Mouse (Mus musculus) E14TG2a.4 (cell line): ENCODE results near the gene Crtap.

ENCODE experiments used
- H3K27me3 ChIP-seq: 2 replicates; pipeline ENCODE4 v1.6.1; 2014; ENCODE audit warnings: low read length, control low read depth; ENCODE audit not compliant: insufficient read depth
- H3K36me3 ChIP-seq: 2 replicates; pipeline ENCODE4 v1.6.1; 2014; ENCODE audit warnings: low read length, control low read depth; ENCODE audit not compliant: insufficient read depth
- H3K4me1 ChIP-seq: replicated peaks from 2 replicates; pipeline ENCODE4 v1.6.1; 2014; ENCODE audit warnings: low read depth, low read length, control low read depth
- H3K4me3 ChIP-seq: replicated peaks from 2 replicates; pipeline ENCODE4 v1.5.1; 2014; ENCODE audit warnings: mild to moderate bottlenecking, low read length
- H3K9me3 ChIP-seq: 2 replicates; pipeline ENCODE4 v1.6.1; 2014; ENCODE audit warnings: low read length, control low read depth
- CTCF ChIP-seq: conservative IDR thresholded peaks from 2 replicates; pipeline ENCODE4 v1.5.1; 2014; ENCODE audit warnings: low read length
- NANOG ChIP-seq: IDR thresholded peaks from 2 replicates; pipeline ENCODE4 v1.6.1; 2014; ENCODE audit warnings: borderline replicate concordance, low read length, mixed read lengths
- POU5F1 ChIP-seq: IDR thresholded peaks from 2 replicates; pipeline ENCODE4 v1.6.1; 2014; ENCODE audit warnings: low read length, borderline replicate concordance

Crtap gene

DNA sequence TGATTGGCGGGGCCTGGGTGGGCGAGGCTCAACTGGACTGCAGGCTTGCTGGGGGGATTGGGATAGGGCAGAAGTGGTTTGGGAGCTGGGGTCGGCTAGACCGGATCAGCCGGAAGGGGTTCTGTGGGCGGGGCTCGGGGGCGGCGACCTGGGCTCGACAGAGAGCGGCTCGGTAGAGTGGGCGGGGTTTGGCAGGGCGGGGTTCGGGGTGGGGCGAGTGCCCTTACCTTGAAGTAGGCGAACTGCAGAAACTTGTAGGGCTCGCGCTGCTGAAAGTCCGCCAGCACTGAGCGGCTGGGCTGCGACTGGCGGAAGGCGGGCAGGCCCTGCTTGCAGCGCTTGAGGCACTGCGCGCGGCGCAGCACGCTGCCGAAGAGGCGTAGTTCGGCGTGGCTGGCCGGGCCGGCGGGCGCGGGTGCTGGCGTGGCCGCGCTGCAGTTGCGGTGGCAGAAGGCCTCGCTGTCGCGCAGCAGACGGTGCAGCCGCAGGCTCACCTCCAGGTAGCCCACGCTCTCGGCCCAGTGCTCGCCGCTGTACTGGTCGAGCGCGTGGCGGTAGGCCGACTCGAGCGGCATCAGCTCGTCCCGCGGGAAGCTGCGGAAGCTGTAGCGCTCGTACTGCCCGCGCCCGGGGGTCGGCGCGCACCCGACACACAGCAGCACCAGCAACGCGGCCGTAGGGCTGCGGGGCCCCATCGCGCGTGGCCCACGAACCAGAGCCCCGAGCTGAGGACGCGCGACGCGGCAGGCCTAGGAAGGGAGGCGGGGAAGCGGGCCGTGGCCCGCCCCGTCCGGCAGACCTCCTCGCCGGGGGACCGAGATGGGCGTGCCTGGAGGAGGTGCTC, at the start of gene Crtap:
Gene Crtap, minus strand, starts transcription at position 771 of the 844 bp plus-strand sequence.
- Histone ChIP-seq H3K36me3 (peaks cover 38% of the 10 kb centered on the region), H3K4me1 (peaks cover 82% of the 10 kb centered on the region), H3K9me3 (no peaks in the 10 kb centered on the region), H3K4me3 (peak within 1 kb of the TSS; percentile 92), H3K27me3 (no peaks in the 10 kb centered on the region)
- TF ChIP-seq NANOG: no peak
- no peak for TF ChIP-seq CTCF
- no peak for TF ChIP-seq POU5F1

DNA sequence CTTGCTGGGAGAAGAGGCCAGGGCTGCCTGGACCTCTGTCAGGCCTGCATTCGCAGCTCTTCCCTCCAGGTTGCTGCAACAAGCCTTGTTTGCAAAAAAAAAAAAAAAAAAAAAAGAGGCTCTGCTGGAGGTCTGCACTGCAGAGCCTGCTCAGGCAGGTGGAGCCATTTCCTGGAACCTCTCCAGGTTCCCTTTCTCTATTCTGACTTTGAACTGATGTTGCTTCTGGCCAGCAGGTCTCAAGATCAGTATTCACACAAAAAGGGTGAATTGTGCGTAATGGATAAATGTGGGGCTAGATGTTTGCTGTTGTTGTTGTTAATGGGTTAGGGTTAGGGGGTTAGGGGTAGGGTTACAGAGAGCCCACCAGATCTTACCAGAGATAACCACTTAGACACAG, 45.2 kb upstream of the Crtap start:
- H3K4me3 ChIP-seq: no peak overlapping the region
- H3K27me3 ChIP-seq: no peaks in the 10 kb centered on the region
- H3K36me3 ChIP-seq: peaks cover 65% of the 10 kb centered on the region
- TF ChIP-seq NANOG: 0 out of 2 replicates have a peak, but pooled peaks have one; percentile 23
- TF ChIP-seq CTCF: no peak
- TF ChIP-seq POU5F1: no peak
- no peaks in the 10 kb centered on the region for H3K9me3 ChIP-seq
- peaks cover 46% of the 10 kb centered on the region for H3K4me1 ChIP-seq

DNA sequence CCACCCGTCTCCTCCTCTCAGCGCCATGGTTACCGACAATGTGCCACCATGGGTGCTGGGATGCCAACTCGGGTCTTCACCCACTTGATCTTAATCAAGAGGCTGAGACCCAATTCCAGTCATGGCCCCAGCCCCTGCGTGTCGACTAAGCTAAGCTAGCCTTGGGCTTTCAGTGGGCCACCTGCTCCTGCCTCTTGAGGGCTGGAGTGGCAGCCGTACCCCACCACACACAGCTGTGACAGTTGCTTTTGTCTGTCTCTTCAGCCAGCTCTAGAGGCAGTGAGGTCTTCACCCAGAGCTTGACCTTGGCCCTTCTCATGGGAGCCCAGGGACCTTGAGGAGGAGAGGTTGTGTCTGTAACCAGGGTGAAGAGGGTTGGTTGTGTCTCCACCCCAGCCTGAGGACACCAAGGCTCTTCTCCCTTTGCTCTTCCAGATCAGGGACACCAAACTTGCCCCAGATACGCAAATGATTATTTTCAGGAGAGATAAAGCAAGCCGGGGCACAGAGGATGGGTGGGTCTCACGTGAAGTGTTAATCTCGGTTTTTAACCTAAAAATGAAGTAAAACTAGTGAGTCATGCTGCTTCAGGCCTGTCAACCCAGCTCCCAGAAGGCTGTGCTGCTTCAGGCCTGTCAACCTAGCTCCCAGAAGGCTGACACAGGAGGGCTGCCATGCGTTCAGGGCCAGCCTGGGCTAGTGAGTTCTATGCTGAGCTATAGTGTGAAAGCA, 37.8 kb upstream of the Crtap start:
- H3K4me1 ChIP-seq: peaks cover 33% of the 10 kb centered on the region
- no peaks in the 10 kb centered on the region for H3K9me3 ChIP-seq
- H3K27me3 ChIP-seq: no peaks in the 10 kb centered on the region
- H3K4me3 ChIP-seq: no peak overlapping the region
- H3K36me3 ChIP-seq: peaks cover 70% of the 10 kb centered on the region
- TF ChIP-seq NANOG (no peak), CTCF (no peak), POU5F1 (no peak)

DNA sequence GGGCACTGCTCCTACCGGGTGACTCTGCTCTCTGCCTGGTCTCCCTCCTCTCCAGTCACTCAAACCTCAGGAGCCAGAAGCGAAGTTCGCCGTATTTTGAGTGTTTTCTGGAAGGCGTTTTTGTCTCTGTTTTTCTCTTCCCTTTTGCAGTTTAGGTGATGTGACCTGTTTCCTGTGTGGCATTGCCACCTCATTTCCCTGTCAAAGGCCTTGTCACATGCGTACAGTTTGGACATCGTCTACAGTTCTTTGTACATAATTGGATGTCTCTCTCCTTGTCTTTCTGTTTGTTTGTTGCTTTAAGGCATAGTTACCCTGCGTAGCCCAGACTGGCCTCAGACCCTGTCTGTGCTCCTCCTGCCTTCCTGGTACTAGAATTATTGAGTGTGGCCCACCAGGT, 37.0 kb upstream of the Crtap start:
- H3K4me1 ChIP-seq: peaks cover 33% of the 10 kb centered on the region
- no peaks in the 10 kb centered on the region for H3K9me3 ChIP-seq
- H3K4me3 ChIP-seq: no peak overlapping the region
- H3K36me3 ChIP-seq: peaks cover 68% of the 10 kb centered on the region
- H3K27me3 ChIP-seq: no peaks in the 10 kb centered on the region
- TF ChIP-seq CTCF: no peak
- no peak for TF ChIP-seq POU5F1

DNA sequence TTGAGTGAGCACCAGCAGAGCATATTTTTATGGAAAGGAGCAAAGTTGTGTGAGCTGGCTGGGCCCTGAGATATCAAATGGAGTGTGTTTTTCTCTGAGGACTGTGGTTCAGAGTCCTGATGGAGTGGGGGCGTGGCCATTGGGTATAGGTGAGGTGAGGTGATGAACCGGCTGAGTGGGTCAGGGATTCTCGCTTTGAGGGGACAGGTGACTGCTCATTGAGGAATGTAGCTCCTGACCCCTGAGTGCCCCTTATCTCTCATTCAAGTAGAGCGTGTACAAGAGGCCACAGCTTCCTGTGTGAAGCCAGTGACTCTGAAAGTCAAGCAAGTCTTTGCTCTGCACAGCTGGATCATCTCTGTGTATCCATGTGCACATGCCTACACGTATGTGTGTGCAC, 35.7 kb upstream of the Crtap start:
- H3K4me1 ChIP-seq: peaks cover 33% of the 10 kb centered on the region
- no peaks in the 10 kb centered on the region for H3K27me3 ChIP-seq
- H3K9me3 ChIP-seq: peaks cover 5% of the 10 kb centered on the region; the same call in 1 of the 2 replicates
- H3K36me3 ChIP-seq: peaks cover 74% of the 10 kb centered on the region
- TF ChIP-seq POU5F1: no peak
- TF ChIP-seq CTCF: no peak
- no peak for TF ChIP-seq NANOG
- H3K4me3 ChIP-seq: no peak overlapping the region

DNA sequence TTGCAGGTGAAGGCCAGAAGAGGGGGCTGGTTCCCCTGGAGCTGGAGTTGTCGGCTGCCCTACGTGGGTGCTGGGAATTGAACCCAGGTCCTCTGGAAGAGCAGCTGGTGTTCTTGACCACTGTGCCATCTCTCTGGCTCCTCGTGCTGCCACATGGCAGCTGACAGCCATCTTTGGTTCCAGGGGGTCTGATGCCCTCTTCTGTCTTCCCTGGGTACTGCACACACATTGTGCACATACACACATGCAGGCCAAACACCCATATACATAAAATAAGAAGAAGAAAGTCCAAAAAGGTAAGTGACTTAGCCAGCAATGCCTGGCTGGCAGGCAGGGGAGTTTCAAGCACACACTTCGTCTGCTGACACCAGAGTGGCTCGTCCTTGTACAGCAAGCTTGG, 35.1 kb upstream of the Crtap start:
- peak; percentile 53 for TF ChIP-seq CTCF
- TF ChIP-seq POU5F1: no peak
- no peak for TF ChIP-seq NANOG
- Histone ChIP-seq H3K36me3 (peaks cover 74% of the 10 kb centered on the region), H3K27me3 (no peaks in the 10 kb centered on the region), H3K9me3 (peaks cover 10% of the 10 kb centered on the region; the same call in 1 of the 2 replicates), H3K4me1 (peaks cover 33% of the 10 kb centered on the region), H3K4me3 (no peak overlapping the region)

DNA sequence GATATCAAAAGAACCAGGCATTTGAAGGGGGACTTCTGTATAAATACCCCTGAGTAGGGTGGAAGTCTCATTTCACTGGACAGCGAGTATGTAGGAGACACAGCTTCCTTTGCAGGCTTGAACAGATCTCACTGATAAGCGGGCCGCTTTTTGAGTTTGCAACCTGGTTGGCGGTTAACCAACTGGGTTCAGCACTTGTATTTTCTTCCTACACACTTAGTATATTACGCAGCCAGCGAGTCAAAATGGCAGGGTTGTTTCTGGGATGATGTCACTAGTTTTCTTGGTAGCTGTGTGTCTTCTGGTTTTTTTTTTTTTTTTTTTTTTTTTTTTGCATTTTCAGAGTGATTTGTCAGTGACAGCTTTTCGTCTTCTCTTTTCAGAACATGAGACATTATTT, 31.3 kb upstream of the Crtap start:
- TF ChIP-seq NANOG (no peak), POU5F1 (no peak), CTCF (no peak)
- Histone ChIP-seq H3K27me3 (no peaks in the 10 kb centered on the region), H3K4me1 (peaks cover under 1% of the 10 kb centered on the region; the same call in 1 of the 2 replicates), H3K36me3 (peaks cover 78% of the 10 kb centered on the region), H3K4me3 (no peak overlapping the region), H3K9me3 (peaks cover 48% of the 10 kb centered on the region)

DNA sequence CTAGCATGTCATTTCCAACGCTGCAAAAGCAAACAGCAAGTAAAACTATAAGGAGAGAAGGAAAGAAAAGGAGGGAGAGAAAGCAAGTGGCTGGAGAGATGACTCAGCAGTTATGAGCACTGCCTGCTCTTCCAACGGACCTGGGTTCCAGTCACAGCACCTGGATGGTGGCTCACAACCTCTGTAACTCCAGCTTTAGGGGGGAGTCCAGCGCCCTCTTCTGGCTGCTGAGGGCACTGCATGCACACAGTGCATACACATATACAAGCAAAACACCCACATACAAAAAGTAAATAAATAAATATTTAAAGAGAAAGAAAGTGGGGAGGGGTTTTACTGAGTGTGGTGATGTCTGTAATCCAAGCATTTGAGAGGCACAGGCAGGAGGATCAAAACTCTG, 30.6 kb upstream of the Crtap start:
- Histone ChIP-seq H3K4me1 (no peaks in the 10 kb centered on the region), H3K27me3 (no peaks in the 10 kb centered on the region), H3K36me3 (peaks cover 77% of the 10 kb centered on the region), H3K4me3 (no peak overlapping the region), H3K9me3 (peaks cover 55% of the 10 kb centered on the region)
- TF ChIP-seq NANOG (no peak), POU5F1 (no peak), CTCF (peak; percentile 63)
